In the genomic region with DNA sequence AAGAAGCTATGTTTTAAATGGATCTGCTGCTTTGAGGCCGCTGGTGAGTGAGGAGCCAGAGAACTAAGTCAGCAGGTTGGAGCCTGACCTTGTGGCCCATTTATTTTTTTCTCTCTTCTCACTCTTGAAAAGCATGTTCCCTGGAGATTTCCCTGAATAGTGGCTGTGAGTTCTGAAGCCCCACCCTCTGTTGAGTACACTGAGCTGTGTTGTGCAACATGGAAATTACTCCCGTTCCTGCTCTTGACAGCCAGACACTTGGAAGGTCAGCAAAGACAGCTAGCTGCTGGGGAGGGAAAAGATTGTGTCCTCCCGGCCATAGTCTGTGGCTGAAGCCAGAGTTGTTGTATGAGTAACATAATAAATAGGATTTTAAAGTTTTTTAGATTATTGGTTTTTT, we compare ENCODE assay signal across 9 mouse cellular contexts.
DNase-seq lines count a peak whose midpoint lies in the region; ATAC-seq and TF ChIP-seq lines count a peak whose summit lies in the region.
"Had no signal": no experiment of that assay in that cellular context is flagged by ENCODE, and none has a peak within 500 bp of the region (broad histone marks: within the 10 kb centered on the region; RNA-seq: fewer than 3 reads in every experiment).

No protein-coding gene starts in this region.

- H3K36me3 ChIP-seq in lung, postnatal 0 days (ENCODE audit: insufficient read depth, low read length) = no peaks in the 10 kb centered on the region
- H3K36me3 ChIP-seq: midbrain, embryonic 12.5 days had no signal

- WGBS in lung, postnatal 0 days = 14% methylated on average over 3 of the region's 3 CpGs

- DNase-seq in gastrocnemius, adult 18-20 months (ENCODE audit: low spot score) = peak; percentile 68
- DNase-seq in gastrocnemius, postnatal 10 days = no peak
- peak; percentile 99 for DNase-seq in heart, adult 11 months
- DNase-seq in kidney, adult 8-10 months = peak; percentile 39 to 76
- peak; percentile 97 for DNase-seq in lung, postnatal 0 days (ENCODE audit: low spot score)
- no peak for DNase-seq in cerebellum, adult 11 months
- no peak for DNase-seq in layer of hippocampus, postnatal 10 days (ENCODE audit: low spot score in 2 of 2)
- DNase-seq in natural killer cell, adult 2 months (ENCODE audit: low spot score in 2 of 2) = no peak

- no peaks in the 10 kb centered on the region for H3K4me1 ChIP-seq in lung, postnatal 0 days (ENCODE audit: insufficient read depth, low read depth, low read length)
- H3K4me1 ChIP-seq: midbrain, embryonic 12.5 days had no signal

- 0 out of 2 replicates have a peak overlapping the region, but pooled peaks have one; percentile 39 for H3K27ac ChIP-seq in lung, postnatal 0 days (ENCODE audit: low read length)
- H3K27ac ChIP-seq: midbrain, embryonic 12.5 days had no signal

- no peak for TF ChIP-seq CTCF in lung, postnatal 0 days (IDR thresholded peaks at IDR 0.05)

- no peaks in the 10 kb centered on the region for H3K27me3 ChIP-seq in lung, postnatal 0 days (replicated peaks; ENCODE audit: insufficient read depth, low read length)
- H3K27me3 ChIP-seq: midbrain, embryonic 12.5 days had no signal

- H3K4me3 ChIP-seq in lung, postnatal 0 days (ENCODE audit: low read depth, low read length) = no peak overlapping the region
- H3K4me3 ChIP-seq: midbrain, embryonic 12.5 days had no signal

- peak; percentile 86 for TF ChIP-seq EP300 in lung, postnatal 0 days (IDR thresholded peaks at IDR 0.05)

- no peaks in the 10 kb centered on the region for H3K9me3 ChIP-seq in lung, postnatal 0 days (ENCODE audit: low read length)
- H3K9me3 ChIP-seq: midbrain, embryonic 12.5 days had no signal

- peak; percentile 98 for ATAC-seq in lung, postnatal 0 days

- no peak overlapping the region for H3K9ac ChIP-seq in lung, postnatal 0 days (replicated peaks; ENCODE audit: low read depth)
- H3K9ac ChIP-seq: midbrain, embryonic 12.5 days had no signal

- no peak overlapping the region for H3K4me2 ChIP-seq in lung, postnatal 0 days (replicated peaks; ENCODE audit: low read depth, low read length)
- H3K4me2 ChIP-seq: midbrain, embryonic 12.5 days had no signal

Comparison
In these comparisons a context has a peak if more than half of its experiments do, and no peak if none do; other contexts are left out.
1. DNase-seq: peak in gastrocnemius, adult 18-20 months (single experiment), heart, adult 11 months (single experiment), kidney, adult 8-10 months (2 of 2) and lung, postnatal 0 days (single experiment); none in gastrocnemius, postnatal 10 days (single experiment), cerebellum, adult 11 months (single experiment), layer of hippocampus, postnatal 10 days (0 of 2) and natural killer cell, adult 2 months (0 of 2).